Mouse (Mus musculus): Measurements from ENCODE around the gene Sh2d4b.

Gene Sh2d4b

GRCm38 (mm10) chr14:40908763-40909162 is 15.7 kb upstream of the Sh2d4b start:
- no peak for DNase-seq (ENCODE audit: extremely low read depth, low read depth, low spot score)

- no peak for DNase-seq (ENCODE audit: extremely low read depth, low read depth, low spot score)
Observed at GRCm38 (mm10) chr14:40906770-40907169, 13.7 kb upstream of the Sh2d4b start.

- DNase-seq (ENCODE audit: extremely low read depth, low read depth, low spot score), result no peak
Observed at GRCm38 (mm10) chr14:40905813-40906212, 12.7 kb upstream of the Sh2d4b start.

GRCm38 (mm10) chr14:40902307-40903055 is 9.4 kb upstream of the Sh2d4b start:
- DNase-seq (ENCODE audit: extremely low read depth, low read depth, low spot score), result no peak

- no peak for DNase-seq (ENCODE audit: extremely low read depth, low read depth, low spot score)
Observed at GRCm38 (mm10) chr14:40900267-40900666, 7.2 kb upstream of the Sh2d4b start.

GRCm38 (mm10) chr14:40897916-40898315 is 4.8 kb upstream of the Sh2d4b start:
- no peak for DNase-seq (ENCODE audit: extremely low read depth, low read depth, low spot score)

GRCm38 (mm10) chr14:40895681-40896080 is 2.6 kb upstream of the Sh2d4b start:
- no peak for DNase-seq (ENCODE audit: extremely low read depth, low read depth, low spot score)

- DNase-seq (ENCODE audit: extremely low read depth, low read depth, low spot score), result no peak
Observed at GRCm38 (mm10) chr14:40894576-40895247, 1.6 kb upstream of the Sh2d4b start.

GRCm38 (mm10) chr14:40893884-40894283 is 818 bp upstream of the Sh2d4b start:
- no peak for DNase-seq (ENCODE audit: extremely low read depth, low read depth, low spot score)

GRCm38 (mm10) chr14:40892326-40892825 is 690 bp downstream of the Sh2d4b start:
- DNase-seq (ENCODE audit: extremely low read depth, low read depth, low spot score), result no peak

- no peak for DNase-seq (ENCODE audit: extremely low read depth, low read depth, low spot score)
Observed at GRCm38 (mm10) chr14:40891506-40891905, 1.6 kb downstream of the Sh2d4b start.

GRCm38 (mm10) chr14:40889704-40890103 is 3.4 kb downstream of the Sh2d4b start:
- no peak for DNase-seq (ENCODE audit: extremely low read depth, low read depth, low spot score)

- DNase-seq (ENCODE audit: extremely low read depth, low read depth, low spot score), result no peak
Observed at GRCm38 (mm10) chr14:40889181-40889580, 3.9 kb downstream of the Sh2d4b start.

- no peak for DNase-seq (ENCODE audit: extremely low read depth, low read depth, low spot score)
Observed at GRCm38 (mm10) chr14:40886428-40887202, 6.5 kb downstream of the Sh2d4b start.

GRCm38 (mm10) chr14:40885752-40886151 is 7.3 kb downstream of the Sh2d4b start:
- DNase-seq (ENCODE audit: extremely low read depth, low read depth, low spot score), result no peak

- DNase-seq (ENCODE audit: extremely low read depth, low read depth, low spot score), result no peak
Observed at GRCm38 (mm10) chr14:40885225-40885624, 7.8 kb downstream of the Sh2d4b start.

GRCm38 (mm10) chr14:40874565-40874964 is 18.5 kb downstream of the Sh2d4b start:
- DNase-seq (ENCODE audit: extremely low read depth, low read depth, low spot score), result no peak

GRCm38 (mm10) chr14:40873961-40874360 is 19.1 kb downstream of the Sh2d4b start:
- DNase-seq (ENCODE audit: extremely low read depth, low read depth, low spot score), result no peak

GRCm38 (mm10) chr14:40870598-40870997 is 22.5 kb downstream of the Sh2d4b start:
- no peak for DNase-seq (ENCODE audit: extremely low read depth, low read depth, low spot score)

GRCm38 (mm10) chr14:40864811-40865514 is 28.1 kb downstream of the Sh2d4b start:
- DNase-seq (ENCODE audit: extremely low read depth, low read depth, low spot score), result no peak

GRCm38 (mm10) chr14:40863659-40864058 is 29.4 kb downstream of the Sh2d4b start:
- DNase-seq (ENCODE audit: extremely low read depth, low read depth, low spot score), result no peak
